Mouse (Mus musculus) ES-E14 (cell line): ENCODE results near the gene Gm43552.

Experiments
- CHD2 ChIP-seq: IDR thresholded peaks from 2 replicates; pipeline ENCODE4 v1.6.1; 2014; ENCODE audit warnings: mild to moderate bottlenecking, low read depth, low read length, inconsistent platforms
- HCFC1 ChIP-seq: IDR thresholded peaks from 2 replicates; pipeline ENCODE4 v1.6.1; 2012; ENCODE audit warnings: low read length, inconsistent platforms, borderline replicate concordance; ENCODE audit not compliant: insufficient read depth
- ZC3H11A ChIP-seq: IDR thresholded peaks from 2 replicates; pipeline ENCODE4 v1.6.1; 2012; ENCODE audit warnings: low read depth, mild to moderate bottlenecking, inconsistent platforms, low read length, borderline replicate concordance

GRCm38 (mm10) chr5:65447826-65448225 is 44.8 kb downstream of the Gm43552 start:
- TF ChIP-seq ZC3H11A (no peak), HCFC1 (no peak), CHD2 (no peak)
